Mouse (Mus musculus) heart, adult 2 months (tissue): ENCODE data around the gene Ncapd2.

Experiments used
- CTCF ChIP-seq: fragments of 200-600 bp; IDR thresholded peaks from 2 replicates; pipeline ENCODE4 v1.8.1; 2022; ENCODE audit warnings: antibody characterized with exemption, mild to moderate bottlenecking, moderate library complexity
- POLR2A ChIP-seq: fragments of 200-500 bp; IDR thresholded peaks from 2 replicates; pipeline ENCODE4 v1.6.1; 2011; ENCODE audit warnings: mild to moderate bottlenecking, low read depth, low read length, control low read depth; ENCODE audit not compliant: insufficient read depth

- no peak for TF ChIP-seq POLR2A
- no peak for TF ChIP-seq CTCF
Observed at GRCm38 (mm10) chr6:125142436-125142835, 49.1 kb downstream of the Ncapd2 start.
